Mouse (Mus musculus): ENCODE results near the gene Utf1.

Gene Utf1

DNA sequence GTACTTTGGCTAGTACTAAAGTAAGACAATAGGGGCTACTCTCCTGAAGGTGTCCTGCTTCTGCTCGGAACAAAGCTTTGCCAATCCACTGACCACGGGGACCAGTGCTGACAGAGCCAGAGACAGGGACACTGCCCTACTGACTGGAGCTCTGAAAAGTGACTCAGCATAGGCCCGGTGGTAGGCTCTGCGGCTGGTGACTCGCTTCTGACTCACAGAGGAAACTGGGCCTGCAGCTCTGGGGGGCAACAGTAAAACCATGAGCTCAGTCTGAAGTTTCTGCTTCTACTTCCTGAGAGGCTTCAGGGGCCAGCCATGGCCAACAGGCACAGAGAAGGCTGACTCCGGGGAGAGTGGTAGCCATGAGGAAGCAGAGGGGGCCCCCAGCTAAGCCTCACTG lies 27.8 kb downstream of the Utf1 start:
- peak; percentile 93 for DNase-seq (ENCODE audit: low read depth, low spot score)

DNA sequence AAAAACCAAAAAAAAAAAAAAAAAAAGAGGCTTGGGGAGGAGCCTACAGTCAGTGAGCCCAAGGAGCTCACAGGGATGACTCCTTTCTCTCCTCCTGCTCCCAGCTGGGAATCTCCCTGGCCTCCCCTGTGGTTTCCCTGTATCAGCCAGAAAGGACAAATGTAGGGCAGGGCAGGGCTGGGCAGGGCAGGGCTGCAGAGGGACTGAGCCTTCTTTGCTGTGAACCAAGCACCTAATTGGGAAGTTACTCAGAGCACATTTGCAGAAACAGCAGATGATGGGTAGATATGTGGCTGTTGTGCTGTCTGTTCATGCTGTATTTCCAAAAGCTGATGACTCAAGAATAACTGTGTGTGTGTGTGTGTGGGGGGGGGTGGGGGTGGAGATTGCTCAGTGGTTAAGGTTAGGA lies 29.3 kb downstream of the Utf1 start:
- DNase-seq (ENCODE audit: low read depth, low spot score) = peak; percentile 87

DNA sequence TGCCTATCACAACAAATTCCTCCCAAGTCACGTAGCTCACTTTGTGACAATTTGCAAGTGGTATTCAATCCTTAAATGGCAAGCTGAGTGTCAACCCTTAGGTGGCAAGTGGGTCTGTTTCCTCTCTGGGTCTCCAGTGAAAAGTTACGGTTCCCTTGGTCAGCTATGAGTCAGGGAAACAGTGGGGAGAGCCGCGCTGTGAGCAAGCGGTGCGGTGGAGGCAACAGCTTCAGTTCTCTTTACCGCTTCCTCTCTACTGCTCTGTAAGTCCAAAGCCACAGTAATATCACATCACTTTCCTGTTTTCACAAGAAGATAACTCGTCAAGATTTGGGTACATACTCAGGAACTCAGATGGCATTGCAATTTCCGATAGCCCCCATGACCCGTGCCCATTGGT lies 30.7 kb downstream of the Utf1 start:
- DNase-seq (ENCODE audit: low read depth, low spot score) = no peak

DNA sequence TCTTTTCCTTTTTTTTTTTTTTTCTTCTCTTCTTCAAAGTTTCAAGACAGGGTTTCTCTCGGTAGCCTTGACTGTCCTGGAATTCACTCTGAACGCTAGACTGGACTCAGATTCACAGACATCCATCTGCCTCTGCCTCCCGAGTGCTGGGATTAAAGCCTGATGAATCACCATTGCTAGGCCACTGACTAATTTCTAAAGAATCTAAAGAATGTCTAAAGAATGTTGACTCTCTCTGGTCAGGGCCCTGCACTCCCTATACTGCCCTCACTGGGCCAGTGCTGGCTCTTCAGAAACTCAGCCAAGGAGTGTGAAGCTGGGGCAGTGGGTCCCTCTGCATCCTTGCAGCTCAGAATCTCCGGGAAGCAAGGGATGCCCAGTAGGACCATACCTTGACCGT lies 31.9 kb downstream of the Utf1 start:
- peak; percentile 55 for DNase-seq (ENCODE audit: low read depth, low spot score)

DNA sequence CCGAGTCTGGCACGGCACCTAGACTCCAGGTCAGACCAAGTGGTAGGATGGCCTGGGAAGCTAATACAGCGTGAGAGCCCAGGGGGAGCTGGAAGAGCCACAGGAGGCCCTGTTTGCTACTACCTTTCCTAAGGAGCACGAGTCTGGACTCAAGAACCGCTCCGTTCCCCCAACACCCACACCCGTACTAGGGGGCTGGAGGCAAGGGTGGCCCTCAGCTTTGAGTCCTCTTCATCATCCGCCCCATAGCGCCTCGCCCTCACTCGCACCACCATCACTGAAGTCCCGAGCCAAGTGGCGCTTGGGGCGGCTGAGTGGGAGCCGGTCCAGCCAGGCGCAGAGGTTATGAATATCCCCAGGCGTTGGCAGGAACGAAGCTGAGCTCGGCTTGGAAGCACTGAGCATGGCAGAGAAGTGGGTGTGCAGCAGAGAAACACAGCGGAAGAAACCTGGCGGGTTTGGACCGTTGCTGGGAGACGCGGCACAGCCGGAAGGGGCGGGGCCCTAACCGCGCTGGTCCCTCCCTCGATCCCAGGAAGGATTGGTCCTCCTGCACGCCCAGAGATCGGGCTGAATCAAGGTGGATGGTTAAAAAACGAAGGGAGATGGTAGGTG lies 34.8 kb downstream of the Utf1 start, which contains the start of gene 6430531B16Rik:
Gene 6430531B16Rik, minus strand, starts transcription at position 478 of the 615 bp plus-strand sequence.
- no peak for DNase-seq (ENCODE audit: low read depth, low spot score)

DNA sequence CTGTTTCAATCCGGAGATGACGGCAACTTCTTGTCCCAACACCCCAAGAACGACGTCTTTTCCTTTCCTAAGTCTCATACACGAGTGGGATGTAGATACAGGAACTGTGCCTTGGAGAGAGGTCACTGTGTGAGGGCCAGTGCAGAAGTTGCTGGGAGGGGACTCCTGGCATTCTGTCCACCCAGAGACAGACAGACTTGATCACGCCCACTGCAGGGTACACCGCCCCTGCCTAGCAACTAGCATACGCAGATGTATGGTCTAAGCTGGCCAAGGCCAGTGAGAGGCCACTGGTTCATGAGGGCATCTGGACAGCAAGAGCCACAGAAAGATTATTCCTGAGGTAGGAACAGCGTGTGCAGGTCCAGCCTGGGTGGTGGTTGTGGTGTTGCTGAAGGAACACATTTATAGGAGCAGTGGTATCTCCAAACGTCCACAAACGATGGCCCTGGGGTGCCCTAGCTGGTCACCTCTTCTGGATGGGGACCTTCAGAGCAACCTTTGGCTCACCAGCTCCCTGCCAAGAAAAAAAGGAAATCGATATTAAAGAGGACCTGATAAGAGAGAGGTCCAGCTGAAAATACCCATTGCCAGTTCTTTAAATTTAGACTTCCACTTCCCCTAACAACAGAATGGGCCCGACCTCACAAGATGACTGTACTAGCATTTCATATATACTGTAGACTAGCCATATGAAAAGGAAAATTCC lies 35.6 kb downstream of the Utf1 start:
- DNase-seq (ENCODE audit: low read depth, low spot score) = no peak

DNA sequence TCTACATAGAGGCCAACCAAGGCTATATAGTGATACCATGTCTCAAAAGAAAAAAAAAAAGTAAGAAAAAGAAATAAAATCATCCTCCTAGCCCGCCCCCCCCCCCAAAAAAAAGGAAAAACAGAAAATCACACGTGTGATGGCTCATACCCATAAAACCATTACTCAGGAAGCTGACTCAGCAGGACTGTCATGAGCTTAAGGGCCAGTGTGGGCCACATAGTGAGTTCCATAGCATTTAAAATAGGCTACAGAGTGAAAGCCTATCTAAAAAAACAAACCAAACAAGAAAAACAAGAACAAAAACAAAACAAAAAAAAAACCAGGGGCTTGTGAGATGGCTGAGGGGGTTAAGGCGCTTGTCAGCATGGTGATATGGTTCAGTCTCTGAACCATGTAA lies 37.2 kb downstream of the Utf1 start:
- DNase-seq (ENCODE audit: low read depth, low spot score) = peak; percentile 58

DNA sequence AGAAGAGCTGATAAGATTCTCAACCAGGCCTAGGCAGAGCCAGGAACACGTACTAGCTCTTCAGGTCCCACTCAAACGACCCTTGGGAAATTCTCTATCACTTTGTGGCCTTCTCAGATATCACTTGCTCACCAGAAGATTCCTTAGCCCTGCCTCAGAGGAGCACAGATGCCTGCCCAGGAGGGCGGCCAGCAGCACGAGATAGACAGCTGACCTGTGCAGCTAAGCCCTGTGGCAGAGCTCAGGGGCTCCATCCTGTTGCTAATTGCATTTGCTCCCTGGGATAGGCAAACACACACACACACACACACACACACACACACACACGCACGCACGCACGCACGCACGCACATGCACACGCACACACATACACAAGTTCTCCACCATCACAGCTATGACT lies 38.5 kb downstream of the Utf1 start:
- no peak for DNase-seq (ENCODE audit: low read depth, low spot score)

DNA sequence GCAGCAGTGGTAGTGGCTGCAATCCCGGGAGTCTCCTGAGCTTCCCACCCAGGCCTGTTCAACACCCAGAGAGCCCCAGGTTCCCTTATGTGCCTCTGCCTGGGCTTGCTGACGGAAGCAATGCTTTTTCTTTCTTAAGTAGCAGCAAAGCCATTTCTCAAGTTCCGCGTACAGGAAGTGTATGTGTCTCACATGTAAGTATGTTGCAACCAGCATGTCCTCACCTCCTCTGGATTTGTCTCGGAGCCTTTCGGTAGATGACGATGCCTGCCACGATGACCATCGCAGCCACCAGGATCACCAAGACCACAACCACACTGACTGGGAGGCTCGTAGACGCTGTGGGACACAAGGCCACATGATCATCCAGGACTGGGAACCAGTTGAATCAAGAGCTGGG lies 40.9 kb downstream of the Utf1 start:
- no peak for DNase-seq (ENCODE audit: low read depth, low spot score)

DNA sequence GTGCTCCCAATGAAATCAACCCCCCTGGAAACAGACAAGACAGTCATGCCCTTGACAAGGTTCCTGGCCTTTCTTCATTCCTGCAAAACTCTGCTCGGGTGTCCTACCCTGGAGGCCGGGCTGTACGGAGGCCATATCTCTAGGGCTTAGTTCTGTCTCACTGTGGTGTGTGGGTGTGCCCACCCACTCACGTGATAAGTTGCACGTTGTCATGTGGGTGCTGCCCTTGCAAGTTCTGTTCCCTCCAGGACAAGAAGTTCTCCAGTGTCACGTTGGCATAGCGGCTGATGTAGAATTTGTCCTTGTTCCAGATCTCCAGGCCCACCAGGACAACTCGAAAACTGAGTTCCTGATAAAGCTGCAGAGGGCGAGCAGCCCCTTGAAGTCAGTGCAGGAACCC lies 44.7 kb downstream of the Utf1 start:
- no peak for DNase-seq (ENCODE audit: low read depth, low spot score)

DNA sequence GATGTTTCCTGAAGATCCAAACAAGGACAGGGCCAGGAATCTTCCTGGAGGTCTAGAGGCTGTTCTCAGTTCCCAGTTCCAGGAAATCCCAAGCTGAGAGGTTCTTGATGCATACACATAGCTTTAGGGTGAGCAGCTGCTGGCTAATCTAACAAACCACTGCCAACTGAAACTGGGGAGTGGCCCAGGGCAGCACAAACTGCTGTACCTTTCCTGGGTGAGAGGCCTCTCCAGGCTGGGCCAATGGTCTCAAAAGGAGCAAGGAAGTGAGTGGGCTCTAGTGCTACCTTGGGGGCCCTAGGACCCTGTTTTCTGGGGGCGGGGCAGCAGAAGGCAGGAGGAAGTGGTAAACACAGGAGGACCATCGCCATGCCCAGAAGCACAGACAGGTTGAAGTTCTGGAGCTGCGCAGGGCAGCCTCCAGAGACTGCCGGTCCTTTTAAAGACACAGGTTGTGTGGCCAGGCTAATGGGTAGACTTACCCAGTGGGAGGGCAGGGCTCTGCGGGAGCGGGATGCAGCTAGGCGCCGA lies 47.3 kb downstream of the Utf1 start:
- peak; percentile 32 for DNase-seq (ENCODE audit: low read depth, low spot score)

DNA sequence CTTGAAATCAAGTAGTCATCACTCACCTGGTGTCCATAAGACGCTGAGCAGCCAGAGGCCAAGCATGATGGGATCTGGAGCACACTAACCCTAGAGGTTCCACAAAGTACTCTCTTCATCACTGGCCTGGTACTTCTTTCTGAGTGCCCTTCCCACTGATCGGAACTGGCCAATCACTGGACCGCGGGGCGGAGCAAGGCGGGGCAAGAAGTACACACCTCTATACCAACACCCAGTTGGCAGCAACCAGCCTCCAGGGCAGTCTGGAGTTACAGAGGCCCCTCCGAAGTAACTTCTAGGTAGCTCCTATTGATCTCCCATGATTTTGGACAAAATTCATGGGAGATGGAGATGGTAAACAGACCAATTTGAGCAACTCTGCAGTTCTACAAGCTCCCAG lies 48.8 kb downstream of the Utf1 start, which contains the start of gene Adam8:
Gene Adam8, minus strand, starts transcription at position 157 of the 400 bp plus-strand sequence.
- DNase-seq (ENCODE audit: low read depth, low spot score) = peak; percentile 50

DNA sequence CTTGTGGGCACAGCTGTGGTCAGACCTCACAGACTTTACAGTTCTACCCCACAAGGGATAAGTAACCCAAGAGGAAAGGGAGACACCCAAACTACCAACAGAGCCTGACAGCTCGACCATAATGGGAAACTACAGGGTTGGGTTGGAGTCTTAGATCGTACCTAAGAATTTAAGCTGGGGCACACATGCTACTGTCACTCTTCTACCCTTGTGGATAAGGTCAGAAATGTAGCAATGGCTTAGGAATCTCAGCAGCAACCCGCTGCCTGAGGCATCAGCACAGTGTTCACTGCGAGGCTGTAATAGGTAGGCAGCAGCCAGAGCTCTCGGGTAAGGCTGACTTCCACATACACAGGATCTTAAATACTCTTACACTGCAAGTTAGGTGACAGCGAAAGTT lies 49.9 kb downstream of the Utf1 start:
- DNase-seq (ENCODE audit: low read depth, low spot score) = no peak

DNA sequence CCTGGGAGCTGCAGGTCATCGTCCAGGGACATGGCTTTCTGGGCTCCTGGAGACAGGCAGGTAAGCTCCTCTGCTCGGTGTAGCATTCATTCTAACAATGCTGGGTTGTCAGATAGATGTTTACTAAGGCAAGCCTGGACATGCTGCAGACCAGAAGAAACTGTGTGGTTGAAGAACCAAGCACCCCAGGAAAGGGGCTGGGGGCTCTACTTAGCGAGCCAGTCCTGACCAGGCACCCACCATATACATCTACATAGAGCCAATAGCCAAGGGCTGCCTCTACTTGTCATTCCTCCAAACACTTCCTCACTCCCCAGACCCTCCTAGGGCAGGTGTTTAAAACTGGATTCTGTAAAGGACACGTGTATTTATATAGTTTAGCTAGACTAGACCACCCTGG lies 50.6 kb downstream of the Utf1 start:
- no peak for DNase-seq (ENCODE audit: low read depth, low spot score)

DNA sequence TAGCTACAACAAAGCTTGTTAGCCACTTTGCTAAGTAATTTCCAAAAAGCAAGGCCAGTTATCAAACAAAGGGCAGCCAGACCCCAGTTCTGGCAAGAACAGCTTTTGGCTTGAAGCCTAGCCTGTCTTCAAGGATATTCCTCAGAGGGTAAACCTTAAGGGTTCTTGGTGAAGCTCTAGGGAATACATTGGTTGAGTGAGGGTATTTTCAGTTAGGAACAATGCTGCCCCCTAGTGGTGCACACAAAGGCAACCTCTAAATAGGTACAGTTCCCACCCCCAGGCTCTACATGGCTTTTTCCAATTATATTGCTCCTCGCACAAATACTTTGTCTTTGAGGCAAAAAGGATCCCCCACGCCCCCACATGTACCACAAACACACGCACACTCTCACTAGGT lies 51.1 kb downstream of the Utf1 start:
- DNase-seq (ENCODE audit: low read depth, low spot score) = peak; percentile 87

All from 3T3-L1 (cell line).